Mouse (Mus musculus): ENCODE measurements at regions not wholly inside any gene's neighbourhood (a gene's known extent, or its start where the extent isn't known, plus 50 kb on each side); places are given as distances from the start of the nearest gene placed in this dataset.

DNA sequence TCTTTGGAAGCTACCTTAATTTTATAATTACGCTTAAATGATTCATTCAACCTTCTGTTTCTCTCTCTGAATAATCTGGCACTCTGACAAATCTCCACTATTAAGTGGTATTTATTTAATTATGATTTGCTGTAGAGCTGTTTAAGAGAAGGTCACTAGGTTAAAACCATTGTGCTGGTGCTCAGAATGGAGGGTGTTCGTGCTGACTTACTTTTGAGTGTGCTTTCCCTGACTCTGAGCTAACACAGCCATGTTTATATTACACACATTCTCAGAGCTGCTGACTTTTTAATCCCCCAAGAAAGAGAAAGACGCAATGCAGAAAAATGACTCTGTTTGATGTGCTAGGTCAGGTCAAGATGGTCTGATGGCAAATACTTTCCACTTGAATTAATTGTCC is 86.4 kb downstream of the Osr1 start:
- TF ChIP-seq POLR2A (IDR thresholded peaks at IDR 0.05; ENCODE audit: low read depth, low read length): no peak
- no peak for TF ChIP-seq CTCF (IDR thresholded peaks at IDR 0.05; ENCODE audit: borderline replicate concordance, insufficient read depth, low read length)

Measured in embryonic fibroblast, embryonic 13.5 days (primary cell).